Mouse (Mus musculus) gastrocnemius, postnatal 4 days (tissue): Measurements from ENCODE around the gene Ippk. TPM values are rescaled to one million over a fixed set of nuclear protein-coding genes. Genes with fewer than 3 reads are reported as not detected.

Source experiments
- DNase-seq, 2 experiments: peaks; one replicate each; pipeline ENCODE4 v3.0.0; 2021 to 2022; ENCODE audit warnings: low spot score in 2 of 2, mixed read lengths in 2 of 2
- total RNA-seq, 2 experiments: library from RNA; stranded (reverse); gene quantifications; 2 replicates each; pipeline ENCODE4 v1.2.3; 2021

Gene Ippk
- total RNA-seq, 2 experiments from 2014 or later, result 7.0 to 8.9 TPM

- DNase-seq, result no peak
These were observed 57.9 kb downstream of the Ippk start for GRCm38 (mm10) chr13:49478851-49479374.

- peak in 1 of 2 experiments; percentile 46 for DNase-seq
These were observed 58.4 kb downstream of the Ippk start for GRCm38 (mm10) chr13:49479399-49479798.

- peak; percentile 44 to 80 for DNase-seq
These were observed 59.0 kb downstream of the Ippk start for GRCm38 (mm10) chr13:49480057-49480456.

- peak in 1 of 2 experiments; percentile 41 for DNase-seq
These were observed 59.5 kb downstream of the Ippk start for GRCm38 (mm10) chr13:49480551-49480950.

- DNase-seq, result no peak
These were observed 64.3 kb downstream of the Ippk start for GRCm38 (mm10) chr13:49485388-49485787.

- no peak for DNase-seq
These were observed 71.6 kb downstream of the Ippk start, which contains the start of gene Tes3-ps for GRCm38 (mm10) chr13:49492376-49493368. Gene Tes3-ps, plus strand, starts transcription at chr13:49493318.

GRCm38 (mm10) chr13:49504510-49504909 lies 83.5 kb downstream of the Ippk start, which contains the start of gene Ecm2:
Gene Ecm2, plus strand, starts transcription at chr13:49504810.
- DNase-seq, result no peak

GRCm38 (mm10) chr13:49505776-49506175 lies 84.7 kb downstream of the Ippk start:
- no peak for DNase-seq

- no peak for DNase-seq
These were observed 86.1 kb downstream of the Ippk start for GRCm38 (mm10) chr13:49507176-49507575.

Other genes starting within 250 kb of the Ippk start
- 10 to 100 TPM; 23.7 to 26.1 TPM for gene Ninj1, start 233.8 kb upstream of the Ippk start, total RNA-seq
- 10 to 100 TPM; 54.5 to 62.9 TPM for gene Card19, start 205.2 kb upstream of the Ippk start, total RNA-seq
- 1 to 10 TPM in 1 of 2 experiments, under 1 TPM in 1; 0.61 to 1.5 TPM for gene Susd3, start 172.5 kb upstream of the Ippk start, total RNA-seq
- 1 to 10 TPM in 1 of 2 experiments, under 1 TPM in 1; 0.98 to 1.5 TPM for gene Fgd3, start 100.9 kb upstream of the Ippk start, total RNA-seq
- 10 to 100 TPM; 32.9 to 35.7 TPM for gene Bicd2, start 79.7 kb upstream of the Ippk start, total RNA-seq
- gene Tes3-ps, start 72.1 kb downstream of the Ippk start, total RNA-seq, result 1 to 10 TPM; 1.6 to 1.8 TPM
- 10 to 100 TPM; 11.7 to 14.8 TPM for gene Ecm2, start 83.6 kb downstream of the Ippk start, total RNA-seq
- 100 to 1,000 TPM; 194 to 215 TPM for gene Aspn, start 123.2 kb downstream of the Ippk start, total RNA-seq
- gene Omd, start 161.2 kb downstream of the Ippk start, total RNA-seq, result 1 to 10 TPM in 1 of 2 experiments, under 1 TPM in 1; 0.93 to 1.5 TPM
- gene Ogn, start 186.8 kb downstream of the Ippk start, total RNA-seq, result 100 to 1,000 TPM; 194 to 208 TPM
- gene Cenpp, start 231.5 kb downstream of the Ippk start, total RNA-seq, result 1 to 10 TPM; 5.6 to 5.7 TPM
- 10 to 100 TPM; 10.2 TPM for gene Nol8, start 231.8 kb downstream of the Ippk start, total RNA-seq